8 mouse cellular contexts compared by ENCODE assay signal in the genomic region with DNA sequence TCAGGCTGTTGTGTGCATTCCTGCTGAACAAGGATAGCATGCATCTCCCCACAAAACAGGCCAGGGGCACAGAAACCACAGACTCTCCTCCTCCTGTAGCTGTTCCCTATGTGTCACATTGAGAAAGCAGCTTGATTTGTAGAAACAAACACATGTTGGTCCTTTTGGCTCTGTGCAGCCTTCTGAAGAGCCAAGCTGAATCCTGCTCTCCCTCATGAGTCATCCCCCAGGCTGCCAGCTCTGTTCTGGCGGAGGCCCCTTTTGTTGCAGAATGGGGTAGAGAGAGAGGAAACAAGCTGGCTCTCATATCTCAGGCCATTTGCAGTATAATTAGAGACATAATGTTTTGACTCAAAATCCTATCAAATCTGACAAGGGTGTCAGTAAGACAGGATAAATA.
DNase-seq lines count a peak whose midpoint lies in the region; ATAC-seq and TF ChIP-seq lines count a peak whose summit lies in the region.

No protein-coding gene starts in this region.

- no peaks in the 10 kb centered on the region for H3K4me1 ChIP-seq in hindbrain, postnatal 0 days (ENCODE audit: insufficient read depth, low read length)
- no peaks in the 10 kb centered on the region for H3K4me1 ChIP-seq in lung, postnatal 0 days (ENCODE audit: insufficient read depth, low read depth, low read length)
- no peaks in the 10 kb centered on the region for H3K4me1 ChIP-seq in stomach, embryonic 15.5 days
- no peaks in the 10 kb centered on the region for H3K4me1 ChIP-seq in kidney, adult 2 months (ENCODE audit: control insufficient read depth, insufficient read depth, low read length)

- H3K4me3 ChIP-seq in hindbrain, postnatal 0 days (ENCODE audit: low read length), result no peak overlapping the region
- H3K4me3 ChIP-seq in lung, postnatal 0 days (ENCODE audit: low read depth, low read length), result no peak overlapping the region
- no peak overlapping the region for H3K4me3 ChIP-seq in stomach, embryonic 15.5 days (replicated peaks)
- H3K4me3 ChIP-seq in kidney, adult 2 months (ENCODE audit: insufficient read depth, low read depth, low read length), result no peak overlapping the region

- DNase-seq in 416B (ENCODE audit: low read depth), result peak; percentile 1
- DNase-seq in adrenal gland, adult 2 months, result peak; percentile 62
- DNase-seq in hindbrain, postnatal 0 days (ENCODE audit: low spot score), result peak; percentile 71
- DNase-seq in lung, postnatal 0 days (ENCODE audit: low spot score), result peak; percentile 85
- DNase-seq in B cell, adult 2 months, result no peak
- DNase-seq in kidney, adult 2 months, result no peak

- H3K9ac ChIP-seq in hindbrain, postnatal 0 days (replicated peaks; ENCODE audit: low read length), result no peak overlapping the region
- H3K9ac ChIP-seq in lung, postnatal 0 days (replicated peaks; ENCODE audit: low read depth), result no peak overlapping the region
- no peak overlapping the region for H3K9ac ChIP-seq in stomach, embryonic 15.5 days

- ATAC-seq in frontal cortex, adult (ENCODE audit: low TSS enrichment), result peak; percentile 98
- ATAC-seq in hindbrain, postnatal 0 days, result peak; percentile 88
- peak; percentile 93 for ATAC-seq in lung, postnatal 0 days
- ATAC-seq in stomach, embryonic 15.5 days (ENCODE audit: insufficient read depth, low FRiP score, low read depth), result peak; percentile 68; the same call in 1 of the 2 replicates

- H3K4me2 ChIP-seq in hindbrain, postnatal 0 days (ENCODE audit: low read depth, low read length), result no peak overlapping the region
- H3K4me2 ChIP-seq in lung, postnatal 0 days (replicated peaks; ENCODE audit: low read depth, low read length), result no peak overlapping the region
- no peak overlapping the region for H3K4me2 ChIP-seq in stomach, embryonic 15.5 days

- TF ChIP-seq CTCF in hindbrain, postnatal 0 days (IDR thresholded peaks at IDR 0.05; ENCODE audit: low read depth), result no peak
- TF ChIP-seq CTCF in lung, postnatal 0 days (IDR thresholded peaks at IDR 0.05), result no peak
- no peak for TF ChIP-seq CTCF in kidney, adult 2 months (conservative IDR thresholded peaks at IDR 0.05; ENCODE audit: insufficient read depth, insufficient read length, low read depth, low read length)

- no peaks in the 10 kb centered on the region for H3K9me3 ChIP-seq in hindbrain, postnatal 0 days (ENCODE audit: low read length)
- H3K9me3 ChIP-seq in lung, postnatal 0 days (ENCODE audit: low read length), result no peaks in the 10 kb centered on the region
- no peaks in the 10 kb centered on the region for H3K9me3 ChIP-seq in stomach, embryonic 15.5 days

- no peaks in the 10 kb centered on the region for H3K36me3 ChIP-seq in hindbrain, postnatal 0 days (ENCODE audit: insufficient read depth, low read length)
- no peaks in the 10 kb centered on the region for H3K36me3 ChIP-seq in lung, postnatal 0 days (ENCODE audit: insufficient read depth, low read length)
- H3K36me3 ChIP-seq in stomach, embryonic 15.5 days, result no peaks in the 10 kb centered on the region
- H3K36me3 ChIP-seq in kidney, adult 2 months (ENCODE audit: control insufficient read depth, insufficient read depth, low read length), result no peaks in the 10 kb centered on the region

- TF ChIP-seq POLR2A in kidney, adult 2 months (IDR thresholded peaks at IDR 0.05; ENCODE audit: low read depth, low read length), result no peak

- WGBS in hindbrain, postnatal 0 days, result 28% methylated on average over 1 of the region's 1 CpGs
- 24% methylated on average over 1 of the region's 1 CpGs for WGBS in lung, postnatal 0 days
- 29% methylated on average over 1 of the region's 1 CpGs for WGBS in stomach, embryonic 15.5 days
- WGBS in kidney, adult 2 months, result 85% methylated on average over 1 of the region's 1 CpGs

- 0 out of 2 replicates have a peak, but pooled peaks have one; percentile 14 for TF ChIP-seq EP300 in lung, postnatal 0 days (IDR thresholded peaks at IDR 0.05)

- no peak overlapping the region for H3K27ac ChIP-seq in hindbrain, postnatal 0 days
- no peak overlapping the region for H3K27ac ChIP-seq in lung, postnatal 0 days (ENCODE audit: low read length)
- peak overlapping the region; percentile 44; the same call in 1 of the 2 replicates for H3K27ac ChIP-seq in stomach, embryonic 15.5 days
- no peak overlapping the region for H3K27ac ChIP-seq in kidney, adult 2 months (ENCODE audit: insufficient read depth, low read depth, low read length)

- H3K27me3 ChIP-seq in hindbrain, postnatal 0 days (ENCODE audit: insufficient read depth, low read length), result no peaks in the 10 kb centered on the region
- H3K27me3 ChIP-seq in lung, postnatal 0 days (replicated peaks; ENCODE audit: insufficient read depth, low read length), result no peaks in the 10 kb centered on the region
- no peaks in the 10 kb centered on the region for H3K27me3 ChIP-seq in stomach, embryonic 15.5 days (replicated peaks)
- H3K27me3 ChIP-seq in kidney, adult 2 months (replicated peaks; ENCODE audit: control insufficient read depth, insufficient read depth, low read length), result no peaks in the 10 kb centered on the region

Comparison
In these comparisons a context has a peak if more than half of its experiments do, and no peak if none do; other contexts are left out.
1. DNase-seq: peak in 416B (single experiment), adrenal gland, adult 2 months (single experiment), hindbrain, postnatal 0 days (single experiment) and lung, postnatal 0 days (single experiment); none in B cell, adult 2 months (0 of 2) and kidney, adult 2 months (single experiment).
2. Peak in every context shown above with its lines, with median percentiles within 50 percentile points of each other: ATAC-seq.